ENCODE assay signal across 19 mouse cellular contexts in genomic region chr5:143514878-143515277, GRCm38 (mm10).
"Had no signal": no experiment of that assay in that cellular context is flagged by ENCODE, and none has a peak within 500 bp of the region (broad histone marks: within the 10 kb centered on the region; RNA-seq: fewer than 3 reads in every experiment).

No protein-coding gene starts in this region.

- H3K9ac ChIP-seq: kidney, embryonic 15.5 days; limb, embryonic 12.5 days; limb, embryonic 15.5 days; liver, embryonic 14.5 days; liver, postnatal 0 days; lung, embryonic 14.5 days; neural tube, embryonic 12.5 days had no signal

- H3K9me3 ChIP-seq: kidney, embryonic 15.5 days; limb, embryonic 12.5 days; limb, embryonic 15.5 days; megakaryocyte, embryonic 14.5 days; midbrain, embryonic 10.5 days; neural tube, embryonic 12.5 days had no signal

- ATAC-seq: liver, postnatal 0 days; lung, postnatal 0 days had no signal

- H3K4me1 ChIP-seq: midbrain, embryonic 10.5 days had no signal

- H3K27ac ChIP-seq: kidney, embryonic 15.5 days; limb, embryonic 12.5 days; limb, embryonic 15.5 days; liver, embryonic 14.5 days; midbrain, embryonic 10.5 days; neural tube, embryonic 12.5 days had no signal

- H3K4me2 ChIP-seq: kidney, embryonic 15.5 days; limb, embryonic 12.5 days; limb, embryonic 15.5 days; liver, embryonic 11.5 days; lung, embryonic 14.5 days; neural tube, embryonic 12.5 days had no signal

- DNase-seq: kidney, adult 11 months; kidney, adult 8-10 months; kidney, postnatal 10 days; kidney, postnatal 36 days; left cerebral cortex, postnatal 4 days; liver, postnatal 0 days; lung, embryonic 14.5 days; midbrain, embryonic 14.5 days; thymus, adult 18-20 months; thymus, postnatal 36 days had no signal

- H3K27me3 ChIP-seq: kidney, embryonic 15.5 days; limb, embryonic 12.5 days; limb, embryonic 15.5 days; megakaryocyte, embryonic 14.5 days; neural tube, embryonic 12.5 days had no signal

- H3K4me3 ChIP-seq: kidney, embryonic 15.5 days; limb, embryonic 12.5 days; limb, embryonic 15.5 days; megakaryocyte, embryonic 14.5 days; midbrain, embryonic 10.5 days; neural tube, embryonic 12.5 days had no signal
